Mouse (Mus musculus): ENCODE results near the gene Creb3. TPM values are rescaled to one million over a fixed set of nuclear protein-coding genes. Genes with fewer than 3 reads are reported as not detected.

The Creb3 gene
- total RNA-seq (2021) = 10 to 100 TPM; 40.3 to 47.4 TPM
- long read RNA-seq, experiment 1, transcript Creb3-201 (9 exons, 1,884 nt) = major isoform, 59 of 63 reads
- long read RNA-seq, experiment 1, partial matches to known transcripts = 1 of 63 reads
- long read RNA-seq, experiment 1, other reads (novel, unspliced or antisense) = 3 of 63 reads
- long read RNA-seq, experiment 2, transcript Creb3-201 (9 exons, 1,884 nt) = major isoform, 44 of 45 reads
- long read RNA-seq, experiment 2, partial matches to known transcripts = 0 of 45 reads
- long read RNA-seq, experiment 2, other reads (novel, unspliced or antisense) = 1 of 45 reads

DNA sequence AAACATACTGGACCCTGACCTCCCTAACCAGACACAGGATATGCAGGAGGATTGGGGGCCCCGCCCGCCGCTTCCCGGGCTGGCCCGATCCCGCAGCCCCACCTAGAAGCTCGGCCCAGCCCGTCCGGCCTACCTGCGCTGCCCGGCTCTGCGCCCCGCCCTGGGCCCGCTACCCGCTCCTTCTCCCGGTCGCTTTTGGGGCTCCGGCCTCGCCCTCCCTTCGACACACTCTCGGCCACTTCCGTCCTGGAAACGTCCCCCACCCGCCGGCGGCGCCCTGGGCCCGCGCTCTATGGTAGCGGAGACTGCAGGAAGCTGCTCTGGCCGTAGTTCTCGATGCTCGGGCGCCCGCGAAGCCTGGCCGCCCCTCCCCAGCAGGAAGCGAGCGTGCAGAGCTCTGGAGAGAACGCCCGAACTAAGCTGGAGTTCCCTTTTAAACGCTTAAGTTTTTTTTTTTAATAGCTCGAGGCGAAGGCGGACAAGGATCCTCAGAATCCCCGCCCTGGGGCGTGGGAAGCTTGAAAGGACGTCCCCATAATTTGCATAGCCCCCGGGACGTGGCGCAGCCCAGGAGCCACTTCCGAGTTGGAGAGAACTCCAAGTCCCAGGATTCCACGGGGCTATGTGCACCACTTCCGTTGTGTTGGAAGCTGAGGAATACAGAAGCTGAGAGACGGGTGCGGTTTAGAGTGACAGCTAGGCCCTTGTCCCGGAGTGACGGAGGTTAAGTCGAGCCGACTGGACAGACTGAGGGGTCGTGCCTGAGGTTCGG lies at the start of gene Creb3, which contains the start of gene Tln1:
TSS of gene Creb3 (plus strand) at position 336 of the 772 bp plus-strand sequence.
TSS of gene Tln1 (minus strand) at position 695 of the 772 bp plus-strand sequence.
- peak; percentile 19; the same call in 1 of the 2 replicates for TF ChIP-seq CTCF (IDR thresholded peaks at IDR 0.05)
- H3K4me3 ChIP-seq = peak within 1 kb of the TSS; percentile 83
- intact Hi-C loops (cut with DNase I) = loop anchor here (2.0 to 5.0 kb wide), 2 partner anchors 17 to 95 kb away; partner anchors contain the start of genes Gba2, Hint2 and Rgp1

DNA sequence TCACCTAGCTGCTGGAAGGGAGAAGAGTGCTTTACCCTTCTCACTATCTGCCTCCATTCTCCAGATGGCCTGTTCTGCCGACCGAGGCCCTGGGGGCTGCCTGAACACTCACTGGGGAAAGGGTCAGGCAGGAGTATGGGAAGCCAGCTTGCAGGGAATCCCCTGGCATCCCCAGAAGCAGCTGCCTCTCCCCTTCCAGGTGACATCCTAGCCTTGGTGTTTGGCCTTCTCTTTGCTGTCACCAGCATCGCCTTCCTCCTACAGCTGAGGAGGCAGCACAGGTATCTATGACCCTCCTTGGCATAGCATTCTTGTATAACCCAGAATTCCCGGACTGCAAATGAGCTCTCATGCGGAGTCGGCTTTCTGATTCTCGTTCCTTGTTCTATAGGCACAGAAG lies 49.5 kb upstream of the Creb3 start:
- no peak for TF ChIP-seq CTCF (IDR thresholded peaks at IDR 0.05)
- DNase-seq = no peak
- no peak overlapping the region for H3K4me3 ChIP-seq
- intact Hi-C loops (cut with DNase I) = no loop called here
- peak overlapping the region; percentile 7; the same call in 1 of the 2 replicates for H3K27ac ChIP-seq

More for the DNA sequence above, at the start of gene Creb3, which contains the start of gene Tln1:
- DNase-seq = peak; percentile 95
- peak within 1 kb of the TSS; percentile 99 for H3K27ac ChIP-seq

DNA sequence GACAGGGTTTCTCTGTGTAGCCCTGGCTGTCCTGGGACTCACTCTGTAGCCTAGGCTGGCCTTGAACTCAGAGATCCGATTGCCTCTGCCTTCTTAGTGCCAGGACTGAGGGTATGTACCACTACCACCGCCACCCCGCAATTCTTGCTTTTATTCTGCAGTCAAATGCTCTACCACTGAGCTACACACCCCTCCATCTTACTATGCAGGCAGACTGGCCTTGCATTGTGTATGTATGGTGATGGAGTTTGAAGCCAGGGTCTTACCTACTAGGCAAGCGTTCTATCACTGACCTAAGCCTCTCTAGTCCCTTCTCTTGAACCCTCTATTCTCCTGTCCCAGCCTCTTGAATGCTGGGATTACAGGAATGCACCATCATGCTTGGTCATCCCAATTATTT lies 48.8 kb upstream of the Creb3 start:
- DNase-seq = peak; percentile 28
- H3K27ac ChIP-seq = peak overlapping the region; percentile 7; the same call in 1 of the 2 replicates
- H3K4me3 ChIP-seq = no peak overlapping the region
- TF ChIP-seq CTCF (IDR thresholded peaks at IDR 0.05) = no peak
- intact Hi-C loops (cut with DNase I) = no loop called here

DNA sequence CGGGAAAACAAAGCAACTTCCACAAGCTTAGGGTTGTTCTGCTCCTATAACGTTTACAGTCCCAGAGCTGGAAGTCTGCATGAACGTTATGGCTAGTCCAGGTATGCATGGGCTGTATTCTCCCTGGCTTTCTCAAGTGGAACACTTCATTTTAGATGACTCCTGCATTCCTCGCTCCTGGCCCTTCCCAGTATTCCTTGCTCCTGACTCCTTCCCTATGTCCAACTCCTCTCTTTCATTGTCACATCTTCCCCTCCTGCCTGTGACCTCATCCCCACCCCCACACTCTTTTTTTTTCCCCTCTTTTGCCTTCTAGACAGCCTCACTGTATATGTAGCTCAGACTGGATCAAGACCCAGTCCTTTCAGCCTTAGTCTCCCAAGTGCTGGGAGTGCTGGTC lies 48.3 kb upstream of the Creb3 start:
- TF ChIP-seq CTCF (IDR thresholded peaks at IDR 0.05) = no peak
- peak overlapping the region; percentile 38 for H3K27ac ChIP-seq
- no peak overlapping the region for H3K4me3 ChIP-seq
- DNase-seq = peak; percentile 12
- intact Hi-C loops (cut with DNase I) = no loop called here

DNA sequence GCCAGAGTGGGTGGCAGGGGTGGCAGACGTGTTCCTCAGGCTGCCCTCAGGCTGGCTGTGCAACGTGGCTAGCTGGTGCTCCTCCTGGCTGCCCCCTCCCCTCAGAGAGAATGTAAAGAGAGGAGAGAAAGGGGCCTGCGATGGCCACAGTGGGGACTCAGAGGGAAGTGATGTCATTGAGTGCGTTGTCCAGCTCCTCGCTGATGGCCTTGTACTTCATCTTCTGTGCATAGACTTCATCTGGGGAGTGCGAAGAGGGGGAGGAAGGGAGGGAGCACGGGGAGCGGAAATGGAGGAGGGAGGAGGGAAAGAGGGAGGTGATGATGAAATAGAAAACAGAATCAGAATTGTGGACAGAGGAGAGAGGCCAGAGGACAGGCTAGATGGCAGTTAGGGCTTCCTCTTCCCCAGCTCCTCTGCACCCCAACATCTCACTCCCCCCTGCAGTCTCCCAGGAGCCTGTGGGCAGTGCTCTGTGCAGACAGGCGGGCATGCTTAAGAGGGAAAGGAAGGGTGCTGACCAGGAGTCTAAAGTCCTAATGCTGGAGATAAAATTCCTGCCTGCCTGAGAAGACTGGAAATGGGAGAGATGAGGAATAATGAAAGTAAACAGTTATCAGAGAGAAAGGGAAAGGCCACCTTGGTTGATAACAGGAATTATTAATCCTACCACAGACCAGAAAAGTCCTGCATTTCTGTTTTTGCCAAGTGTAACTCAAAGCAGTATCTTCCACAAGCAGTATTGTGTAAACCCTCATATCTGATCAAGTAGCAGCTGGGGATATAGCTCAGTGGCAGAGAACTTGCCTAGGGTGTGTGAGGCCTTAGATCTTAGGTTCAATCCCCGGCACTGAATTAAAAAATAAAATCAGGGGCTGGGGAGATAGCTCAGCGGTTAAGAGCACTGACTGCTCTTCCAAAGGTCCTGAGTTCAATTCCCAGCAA lies 46.1 kb upstream of the Creb3 start:
- intact Hi-C loops (cut with DNase I) = no loop called here
- peak; percentile 21 for DNase-seq
- Histone ChIP-seq H3K27ac (peak overlapping the region; percentile 28; the same call in 1 of the 2 replicates), H3K4me3 (no peak overlapping the region)
- TF ChIP-seq CTCF (IDR thresholded peaks at IDR 0.05) = no peak

DNA sequence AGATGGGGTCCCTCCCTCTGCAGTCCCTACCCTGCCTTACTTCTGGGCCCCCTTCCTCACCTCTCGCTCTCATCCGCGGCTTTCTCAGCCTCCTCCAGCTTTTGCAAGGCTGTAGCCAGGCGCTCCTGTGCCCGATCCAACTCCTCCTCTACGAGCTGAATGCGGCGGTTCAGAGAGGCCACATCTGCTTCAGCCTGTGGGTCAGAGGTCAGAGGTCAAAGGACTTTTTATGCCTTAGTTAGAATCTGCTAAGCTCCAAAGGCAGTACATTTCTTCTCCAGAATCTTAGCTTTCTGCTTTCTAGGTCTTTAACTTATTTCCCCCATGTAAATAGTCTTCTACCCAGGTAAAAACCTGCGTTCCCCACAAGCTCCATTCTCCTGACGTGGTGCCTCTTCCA lies 42.6 kb upstream of the Creb3 start:
- Histone ChIP-seq H3K4me3 (peak overlapping the region; percentile 85), H3K27ac (peak overlapping the region; percentile 86)
- TF ChIP-seq CTCF (IDR thresholded peaks at IDR 0.05) = no peak
- intact Hi-C loops (cut with DNase I) = no loop called here
- peak; percentile 36 for DNase-seq

DNA sequence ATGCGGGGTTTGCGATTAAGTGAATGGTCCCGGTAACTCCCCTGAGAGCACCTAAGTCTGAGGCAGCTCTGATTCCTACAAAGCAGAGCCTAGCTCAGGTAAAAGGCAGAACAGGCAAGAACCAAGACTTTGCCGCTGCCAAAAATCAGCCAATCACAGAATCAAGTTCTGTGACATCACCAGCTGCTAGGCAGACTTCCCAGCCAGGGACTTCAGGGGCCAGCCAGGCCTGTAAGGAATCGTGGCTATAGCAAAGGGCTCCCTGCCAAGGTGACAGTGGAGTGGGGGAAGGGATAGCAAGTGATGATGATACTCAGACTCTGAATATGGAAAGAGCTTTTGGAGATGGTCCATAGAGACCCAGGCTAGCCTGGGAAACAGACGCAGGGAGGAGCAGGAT lies 42.2 kb upstream of the Creb3 start:
- H3K4me3 ChIP-seq = peak overlapping the region; percentile 85
- no peak for TF ChIP-seq CTCF (IDR thresholded peaks at IDR 0.05)
- intact Hi-C loops (cut with DNase I) = no loop called here
- peak overlapping the region; percentile 86 for H3K27ac ChIP-seq
- peak; percentile 92 for DNase-seq

DNA sequence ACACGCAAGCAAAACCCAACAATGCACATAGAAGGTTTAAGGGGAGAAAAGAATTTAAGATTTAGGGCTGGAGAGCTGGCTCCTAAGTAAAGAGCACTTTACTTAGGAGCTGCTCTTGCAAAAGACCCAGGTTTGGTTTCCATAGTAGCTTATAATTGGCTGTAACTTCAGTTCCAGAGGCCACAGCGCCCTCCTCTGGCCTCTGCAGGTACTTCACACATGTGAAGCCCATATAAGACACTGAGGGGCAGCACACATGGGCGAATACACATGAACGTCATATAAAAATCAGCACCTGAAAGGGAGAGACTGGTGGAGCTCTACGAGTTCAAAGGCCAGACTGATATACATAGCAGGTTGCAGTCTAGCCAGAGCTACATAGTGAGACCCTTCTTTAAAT lies 34.3 kb upstream of the Creb3 start:
- intact Hi-C loops (cut with DNase I) = no loop called here
- Histone ChIP-seq H3K4me3 (no peak overlapping the region), H3K27ac (no peak overlapping the region)
- peak; percentile 54 for TF ChIP-seq CTCF (IDR thresholded peaks at IDR 0.05)
- DNase-seq = no peak

DNA sequence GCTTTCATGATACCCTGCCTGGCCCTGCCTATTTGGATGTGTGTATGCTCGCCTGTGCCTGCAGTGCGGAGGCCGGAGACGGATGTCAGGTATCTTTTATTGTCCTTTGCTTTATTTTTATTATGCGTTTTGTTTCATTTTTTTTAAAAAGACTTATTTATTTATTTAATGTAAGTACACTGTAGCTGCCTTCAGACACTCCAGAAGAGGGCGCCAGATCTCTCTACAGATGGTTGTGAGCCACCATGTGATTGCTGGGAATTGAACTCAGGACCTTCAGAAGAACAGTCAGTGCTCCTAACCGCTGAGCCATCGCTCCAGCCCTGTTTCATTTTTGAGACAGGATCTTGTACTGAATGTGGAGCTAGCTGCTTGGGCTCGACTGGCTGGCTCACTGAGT lies 33.6 kb upstream of the Creb3 start:
- DNase-seq = no peak
- Histone ChIP-seq H3K4me3 (no peak overlapping the region), H3K27ac (no peak overlapping the region)
- intact Hi-C loops (cut with DNase I) = no loop called here
- peak; percentile 39 for TF ChIP-seq CTCF (IDR thresholded peaks at IDR 0.05)

DNA sequence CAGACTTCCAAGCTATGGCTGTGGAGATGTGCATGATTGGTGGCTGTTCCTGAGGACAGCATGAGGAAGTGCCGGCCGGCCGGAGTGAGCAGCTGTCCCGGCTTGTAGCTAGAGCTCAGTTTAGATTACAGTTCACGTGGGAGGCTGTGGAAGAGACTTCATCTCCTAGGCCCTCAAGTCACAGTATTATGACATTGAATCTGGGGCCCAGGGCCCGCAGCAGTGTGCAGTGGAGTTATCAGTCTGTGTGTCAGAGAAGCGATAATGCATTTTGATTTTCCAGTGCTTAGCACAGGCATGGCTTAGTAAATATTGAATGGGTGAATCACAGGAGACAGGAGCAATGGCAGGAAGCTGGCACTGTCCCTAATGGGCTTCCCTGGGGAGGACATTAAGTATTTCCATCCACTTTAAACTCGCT lies 32.0 kb upstream of the Creb3 start:
- intact Hi-C loops (cut with DNase I) = no loop called here
- DNase-seq = peak; percentile 64
- no peak for TF ChIP-seq CTCF (IDR thresholded peaks at IDR 0.05)
- H3K4me3 ChIP-seq = no peak overlapping the region
- peak overlapping the region; percentile 85 for H3K27ac ChIP-seq

DNA sequence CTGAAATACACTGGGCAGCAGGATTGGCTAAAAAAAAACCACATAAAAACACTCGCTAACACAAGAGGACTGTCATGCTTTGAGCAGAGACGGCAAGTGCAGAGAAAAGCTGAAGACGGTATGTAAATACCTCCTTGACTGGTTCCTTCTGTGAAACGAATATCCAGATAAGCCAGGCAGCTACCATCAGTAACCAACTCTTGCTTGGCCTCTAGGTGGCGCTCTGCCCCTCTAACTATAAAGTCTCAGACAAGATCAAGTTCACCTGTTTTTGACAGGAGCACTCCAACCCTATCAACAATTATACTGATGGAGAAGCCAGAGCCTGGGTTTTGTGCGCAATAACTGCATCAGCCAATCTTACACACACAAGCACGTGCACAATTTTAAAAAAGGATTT lies 31.6 kb upstream of the Creb3 start:
- TF ChIP-seq CTCF (IDR thresholded peaks at IDR 0.05) = peak; percentile 89
- DNase-seq = peak; percentile 86
- intact Hi-C loops (cut with DNase I) = no loop called here
- H3K27ac ChIP-seq = peak overlapping the region; percentile 85
- no peak overlapping the region; the same call in 1 of the 2 replicates for H3K4me3 ChIP-seq

DNA sequence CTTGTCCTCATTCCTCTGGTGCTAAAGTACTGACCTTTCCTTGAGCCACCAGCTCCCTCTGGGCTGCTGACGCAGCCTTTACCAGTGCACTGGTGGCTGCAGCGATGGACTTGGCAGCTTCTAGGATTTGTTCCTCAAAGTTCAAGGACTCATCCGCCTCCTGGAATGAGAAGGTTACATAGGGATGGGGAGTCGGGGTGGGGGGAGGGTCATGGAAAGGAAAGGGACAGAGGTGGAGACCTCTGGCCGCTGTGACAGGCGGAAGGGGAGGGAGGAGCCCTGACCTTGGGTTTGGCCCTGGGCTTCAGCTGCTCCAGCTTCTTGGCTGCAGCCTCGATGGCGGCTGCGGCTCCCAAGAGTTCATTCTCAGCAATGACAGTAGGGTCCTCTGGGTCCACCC lies 28.9 kb upstream of the Creb3 start:
- TF ChIP-seq CTCF (IDR thresholded peaks at IDR 0.05) = no peak
- intact Hi-C loops (cut with DNase I) = no loop called here
- DNase-seq = peak; percentile 43

More for the DNA sequence above, 28.9 kb upstream of the Creb3 start:
- Histone ChIP-seq H3K4me3 (peak overlapping the region; percentile 52; the same call in 1 of the 2 replicates), H3K27ac (peak overlapping the region; percentile 85)
